Mouse (Mus musculus) ES-Bruce4 (cell line): ENCODE measurements around the gene Def6.

Experiments
- CTCF ChIP-seq: IDR thresholded peaks from one replicate; pipeline ENCODE4 v1.8.1; 2011; ENCODE audit warnings: low read depth, low read length
- EP300 ChIP-seq: IDR thresholded peaks from 2 replicates; pipeline ENCODE4 v1.6.1; 2011; ENCODE audit warnings: low read depth, low read length; ENCODE audit not compliant: insufficient read depth

DNA sequence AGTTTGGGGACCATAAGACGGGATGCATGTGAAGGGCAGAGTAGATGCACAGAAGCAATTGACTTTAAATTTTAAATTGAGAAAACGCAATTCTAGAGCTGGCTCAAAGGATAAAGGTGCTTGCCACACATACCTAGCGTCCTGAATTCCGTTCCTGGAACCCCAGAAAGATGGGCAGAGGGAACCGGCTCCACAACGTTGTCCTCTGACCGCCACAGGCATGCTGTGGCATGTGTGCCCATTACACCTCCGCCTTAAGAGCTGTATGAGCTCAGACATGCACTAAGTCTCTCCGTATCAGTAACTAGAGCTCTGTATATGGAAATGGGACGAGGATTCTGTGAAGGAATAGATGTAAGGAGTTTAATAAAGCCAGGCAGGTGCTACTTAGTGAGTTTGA is 17.0 kb downstream of the Def6 start:
- TF ChIP-seq CTCF (no peak), EP300 (no peak)
